Mouse (Mus musculus): ENCODE measurements around the gene Tas1r2.

DNA sequence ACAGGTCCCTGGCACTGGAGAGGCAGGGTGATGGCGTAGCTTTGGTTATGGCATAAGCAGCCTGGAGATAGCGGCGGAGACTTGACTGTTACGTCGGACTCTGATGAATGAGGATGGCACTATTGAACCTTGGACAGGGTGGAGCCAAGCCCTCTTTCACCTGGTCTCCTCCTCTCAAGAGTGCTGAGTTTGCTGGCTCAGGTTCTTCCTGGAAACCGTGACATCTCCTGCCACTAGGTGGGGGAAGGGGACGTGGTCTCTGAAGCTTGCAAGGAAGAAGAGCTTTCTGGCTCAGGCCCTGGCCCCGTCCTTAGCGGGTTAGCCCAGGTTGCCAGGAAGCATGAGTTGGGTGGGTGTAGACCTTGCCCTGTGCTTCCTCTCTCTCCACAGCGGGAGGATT is 23.2 kb upstream of the Tas1r2 start:
- TF ChIP-seq CTCF (IDR thresholded peaks at IDR 0.05; ENCODE audit: control insufficient read depth, insufficient read depth, low read length) (no peak), POLR2A (IDR thresholded peaks at IDR 0.05; ENCODE audit: borderline replicate concordance, control insufficient read depth, low read depth, low read length) (no peak)
